Mouse (Mus musculus) CH12.LX (cell line): ENCODE results near the gene Hexim2. TPM values are rescaled to one million over a fixed set of nuclear protein-coding genes. Genes with fewer than 3 reads are reported as not detected.

Experiments used
- DNase-seq: peaks from one replicate; pipeline ENCODE4 v3.0.0-alpha.2; 2013; ENCODE audit errors: extremely low read depth
- H3K27ac ChIP-seq: 2 replicates; pipeline ENCODE4 v1.5.1; 2012; ENCODE audit warnings: low read depth, mild to moderate bottlenecking, control low read depth, moderate library complexity; ENCODE audit not compliant: insufficient read depth
- H3K27me3 ChIP-seq: replicated peaks from 2 replicates; pipeline ENCODE3; 2012; ENCODE audit warnings: inconsistent platforms
- H3K36me3 ChIP-seq, 2 experiments: replicated peaks in 1 of 2; 2 replicates each; pipeline versions ENCODE3 to v1.6.1; 2012; ENCODE audit warnings: inconsistent platforms in 1 of 2, low read length in 1 of 2, mild to moderate bottlenecking in 1 of 2, mixed read lengths in 1 of 2, moderate library complexity in 1 of 2; ENCODE audit not compliant: control insufficient read depth in 1 of 2, insufficient read depth in 1 of 2
- H3K4me1 ChIP-seq, 2 experiments: 2 replicates each; pipeline ENCODE4 v1.6.1; 2012; ENCODE audit warnings: inconsistent platforms in 1 of 2, moderate library complexity in 1 of 2; ENCODE audit not compliant: insufficient read depth in 2 of 2, control insufficient read depth in 1 of 2
- H3K4me2 ChIP-seq: 2 replicates; pipeline ENCODE4 v1.6.1; 2012; ENCODE audit warnings: low read depth, mild to moderate bottlenecking, control low read depth; ENCODE audit not compliant: poor library complexity, insufficient read depth, severe bottlenecking
- H3K4me3 ChIP-seq, 3 experiments: fragments of 150-350 bp in 1 of 3; sonication (generic) in 1 of 3; replicated peaks in 1 of 3; 2 replicates each; pipeline versions ENCODE3 to v1.5.1; 2011 to 2012; ENCODE audit warnings: low read depth in 2 of 3, low read length in 2 of 3, mild to moderate bottlenecking in 2 of 3, moderate library complexity in 2 of 3, control low read depth in 1 of 3, improper control_type of control experiment in 1 of 3, inconsistent platforms in 1 of 3, mixed read lengths in 1 of 3; ENCODE audit not compliant: poor library complexity in 1 of 3
- H3K79me2 ChIP-seq: replicated peaks from 2 replicates; pipeline ENCODE4 v1.6.1; 2012; ENCODE audit warnings: mild to moderate bottlenecking, moderate library complexity; ENCODE audit not compliant: control insufficient read depth, poor library complexity, insufficient read depth, severe bottlenecking; ENCODE audit errors: extremely low read depth
- H3K9ac ChIP-seq: 2 replicates; pipeline ENCODE4 v1.6.1; 2012; ENCODE audit warnings: low read depth, mild to moderate bottlenecking, control low read depth, moderate library complexity; ENCODE audit not compliant: insufficient read depth
- H3K9me3 ChIP-seq: replicated peaks from 2 replicates; pipeline ENCODE3; 2012; ENCODE audit warnings: low read length, inconsistent platforms, mixed read lengths
- BHLHE40 ChIP-seq: IDR thresholded peaks from 2 replicates; pipeline ENCODE4 v1.6.1; 2011; ENCODE audit warnings: mild to moderate bottlenecking, low read depth, low read length, improper control_type of control experiment
- CHD1 ChIP-seq: IDR thresholded peaks from 2 replicates; pipeline ENCODE4 v1.6.1; 2012; ENCODE audit warnings: low read depth, low read length, improper control_type of control experiment, inconsistent platforms
- CHD2 ChIP-seq: IDR thresholded peaks from 2 replicates; pipeline ENCODE4 v1.6.1; 2011; ENCODE audit warnings: low read length, improper control_type of control experiment
- ELF1 ChIP-seq: IDR thresholded peaks from 2 replicates; pipeline ENCODE4 v1.6.1; 2014; ENCODE audit warnings: low read depth, mild to moderate bottlenecking, inconsistent platforms, low read length, improper control_type of control experiment
- EP300 ChIP-seq: IDR thresholded peaks from 2 replicates; pipeline ENCODE4 v1.6.1; 2011; ENCODE audit warnings: low read length, improper control_type of control experiment
- IRF4 ChIP-seq: IDR thresholded peaks from 2 replicates; pipeline ENCODE4 v1.6.1; 2014; ENCODE audit warnings: low read depth, mild to moderate bottlenecking, inconsistent platforms, low read length, improper control_type of control experiment
- JUN ChIP-seq: IDR thresholded peaks from 2 replicates; pipeline ENCODE4 v1.6.1; 2011; ENCODE audit warnings: low read depth, mild to moderate bottlenecking, low read length, improper control_type of control experiment, moderate library complexity; ENCODE audit not compliant: insufficient read depth
- KAT2A ChIP-seq: IDR thresholded peaks from 2 replicates; pipeline ENCODE4 v1.6.1; 2012; ENCODE audit warnings: low read length, improper control_type of control experiment, inconsistent platforms; ENCODE audit not compliant: insufficient replicate concordance
- MYC ChIP-seq: IDR thresholded peaks from 2 replicates; pipeline ENCODE4 v1.6.1; 2011; ENCODE audit warnings: low read depth, mild to moderate bottlenecking, improper control_type of control experiment, low read length
- PAX5 ChIP-seq: IDR thresholded peaks from 2 replicates; pipeline ENCODE4 v1.6.1; 2012; ENCODE audit warnings: low read length, inconsistent platforms, mixed read lengths
- POLR2A ChIP-seq: IDR thresholded peaks from 2 replicates; pipeline ENCODE4 v1.6.1; 2011; ENCODE audit warnings: low read depth, mild to moderate bottlenecking, improper control_type of control experiment, low read length
- POLR2AphosphoS2 ChIP-seq: IDR thresholded peaks from 2 replicates; pipeline ENCODE4 v1.6.1; 2011; ENCODE audit warnings: low read depth, low read length, improper control_type of control experiment
- RAD21 ChIP-seq: IDR thresholded peaks from 2 replicates; pipeline ENCODE4 v1.6.1; 2011; ENCODE audit warnings: low read depth, mild to moderate bottlenecking, low read length, improper control_type of control experiment, moderate library complexity
- RCOR1 ChIP-seq: conservative IDR thresholded peaks from 2 replicates; pipeline ENCODE4 v1.6.1; 2012; ENCODE audit warnings: low read depth, mild to moderate bottlenecking, inconsistent platforms, low read length, improper control_type of control experiment
- SIN3A ChIP-seq: IDR thresholded peaks from 2 replicates; pipeline ENCODE4 v1.6.1; 2012; ENCODE audit warnings: low read length, improper control_type of control experiment, inconsistent platforms
- SMC3 ChIP-seq: IDR thresholded peaks from 2 replicates; pipeline ENCODE4 v1.6.1; 2011; ENCODE audit warnings: low read depth, low read length, improper control_type of control experiment
- TBP ChIP-seq: conservative IDR thresholded peaks from 2 replicates; pipeline ENCODE4 v1.6.1; 2011; ENCODE audit warnings: low read depth, low read length, improper control_type of control experiment
- TCF12 ChIP-seq: IDR thresholded peaks from 2 replicates; pipeline ENCODE4 v1.6.1; 2014; ENCODE audit warnings: low read depth, mild to moderate bottlenecking, inconsistent platforms, low read length, improper control_type of control experiment
- UBTF ChIP-seq: IDR thresholded peaks from 2 replicates; pipeline ENCODE4 v1.6.1; 2012; ENCODE audit warnings: low read depth, mild to moderate bottlenecking, inconsistent platforms, low read length, improper control_type of control experiment, moderate library complexity
- USF1 ChIP-seq: IDR thresholded peaks from 2 replicates; pipeline ENCODE4 v1.6.1; 2014; ENCODE audit warnings: low read depth, mild to moderate bottlenecking, inconsistent platforms, low read length, improper control_type of control experiment
- USF2 ChIP-seq: conservative IDR thresholded peaks from 2 replicates; pipeline ENCODE4 v1.6.1; 2011; ENCODE audit warnings: low read depth, low read length, improper control_type of control experiment
- dilution Hi-C: fragments of 300-500 bp; cut with MboI; formaldehyde crosslinking; loops from 2 replicates; pipeline ENCODE4 v1.14.3; 2020; ENCODE audit warnings: low sequenced_read_pairs; ENCODE audit not compliant: extremely low pct_unique_long_range_greater_than_20kb, extremely low pct_ligation_motif_present
- in situ Hi-C: fragments of 300-500 bp; cut with MboI; formaldehyde crosslinking; loops from 3 replicates; pipeline ENCODE4 v1.14.3; 2019; ENCODE audit warnings: low sequenced_read_pairs, low pct_ligation_motif_present, low pct_unique_long_range_greater_than_20kb, mixed read lengths
- polyA plus RNA-seq: library from polyadenylated mRNA; unstranded; fragments of >175 nt; gene quantifications from 2 replicates; pipeline ENCODE4 v1.2.1, GENCODE M21; 2012; ENCODE audit warnings: low read depth; ENCODE audit not compliant: insufficient read length
- total RNA-seq, 2 experiments: library from RNA; depleted of rRNA; stranded (reverse); fragments of 300-350 nt in 1 of 2; fragments of >200 nt in 1 of 2; gene quantifications; 2 replicates each; pipeline ENCODE4 v1.2.3; 2012 to 2014

Hexim2 gene
- total and polyA plus RNA-seq, 3 experiments = 27.0 to 33.3 (median 28.8) TPM

- in situ Hi-C loops = no loop called here
- H3K79me2 ChIP-seq = peaks cover 60% of the 10 kb centered on the region
- peak overlapping the region; percentile 92 for H3K27ac ChIP-seq
- dilution Hi-C loops = no loop called here
- no peaks in the 10 kb centered on the region for H3K27me3 ChIP-seq
- peak overlapping the region; percentile 60 for H3K9ac ChIP-seq
- peak overlapping the region; percentile 18 to 51 (median 39) for H3K4me3 ChIP-seq
- peak; percentile 65 for DNase-seq
- TF ChIP-seq JUN (0 out of 2 replicates have a peak, but pooled peaks have one; percentile 8), CHD2 (no peak), TBP (no peak), RCOR1 (no peak), BHLHE40 (0 out of 2 replicates have a peak, but pooled peaks have one; percentile 45), EP300 (peak; percentile 35; the same call in 1 of the 2 replicates), MYC (no peak), IRF4 (no peak; the same call in 1 of the 2 replicates), POLR2AphosphoS2 (no peak), RAD21 (no peak), POLR2A (peak; percentile 33; the same call in 1 of the 2 replicates), USF2 (no peak), KAT2A (no peak), USF1 (no peak), CHD1 (no peak), PAX5 (no peak), ELF1 (peak; percentile 60; the same call in 1 of the 2 replicates), UBTF (peak; percentile 40; the same call in 1 of the 2 replicates), SIN3A (no peak), SMC3 (no peak), TCF12 (peak; percentile 27; the same call in 1 of the 2 replicates)
- peaks cover 34 to 83% of the 10 kb centered on the region in 2 experiments for H3K4me1 ChIP-seq
- H3K4me2 ChIP-seq = peak overlapping the region; percentile 93
- no peaks in the 10 kb centered on the region for H3K9me3 ChIP-seq
- H3K36me3 ChIP-seq = peaks cover 35 to 44% of the 10 kb centered on the region in 2 experiments
These were observed 45.7 kb downstream of the Hexim2 start for GRCm38 (mm10) chr11:103177815-103178485.
